In genomic region chr3:85599526-85599925, GRCm38 (mm10) we compare ENCODE assay signal across 6 mouse cellular contexts.
"Had no signal": no experiment of that assay in that cellular context is flagged by ENCODE, and none has a peak within 500 bp of the region (broad histone marks: within the 10 kb centered on the region; RNA-seq: fewer than 3 reads in every experiment).

No protein-coding gene starts in this region.

- DNase-seq: kidney, postnatal 10 days; kidney, postnatal 4 days; lung, postnatal 14 days; right cerebral cortex, adult 18-20 months; right cerebral cortex, postnatal 25 days; thymus, postnatal 36 days had no signal
